Mouse (Mus musculus): ENCODE measurements around the gene Tmtc2.

Gene Tmtc2

DNA sequence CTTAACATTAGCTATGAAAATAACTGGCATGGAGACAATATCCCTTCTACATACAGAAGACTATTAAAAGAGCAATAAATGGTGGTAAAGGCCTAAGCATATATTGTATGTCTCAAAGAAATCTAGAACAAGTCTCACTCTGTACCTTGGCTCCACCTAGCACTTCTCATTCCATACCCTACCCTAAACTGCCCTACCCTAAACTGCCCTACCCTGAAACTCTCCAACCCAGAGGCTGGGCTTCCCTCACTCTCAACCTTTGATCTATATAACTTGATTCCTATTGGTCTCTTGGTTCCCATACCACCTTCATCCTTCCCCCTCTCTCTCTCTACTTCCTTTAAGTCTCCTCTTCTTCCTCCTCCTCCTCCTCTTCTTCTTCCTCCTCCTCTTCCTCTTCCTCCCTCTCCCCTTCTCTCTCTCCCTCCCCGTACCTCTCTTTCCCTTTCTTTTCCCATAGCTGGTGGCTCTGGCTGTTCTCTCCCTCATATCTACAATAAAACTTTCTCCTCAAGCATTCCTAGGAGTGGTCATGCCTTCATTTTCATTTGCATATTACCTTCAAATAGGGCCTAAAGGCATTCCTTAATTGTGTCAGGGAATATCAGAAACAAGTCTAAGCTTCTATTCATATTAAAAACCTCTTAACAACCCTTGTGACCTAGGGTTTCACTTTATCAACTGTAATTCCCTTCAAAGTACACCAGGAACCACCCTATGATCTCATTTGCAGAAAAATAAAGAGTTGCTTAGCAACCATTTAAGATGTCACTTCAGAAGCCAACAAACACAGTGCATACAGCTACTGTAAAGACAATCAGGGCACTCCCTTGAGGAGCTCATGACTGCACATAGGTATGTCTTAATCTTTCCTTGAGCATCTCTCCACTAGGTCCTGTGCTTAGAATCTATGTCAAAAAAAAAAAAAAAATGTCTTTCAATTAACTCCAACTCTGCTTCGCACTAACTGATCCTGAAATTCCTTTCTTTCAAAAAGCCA is 29.9 kb downstream of the Tmtc2 start:
- no peak for DNase-seq

DNA sequence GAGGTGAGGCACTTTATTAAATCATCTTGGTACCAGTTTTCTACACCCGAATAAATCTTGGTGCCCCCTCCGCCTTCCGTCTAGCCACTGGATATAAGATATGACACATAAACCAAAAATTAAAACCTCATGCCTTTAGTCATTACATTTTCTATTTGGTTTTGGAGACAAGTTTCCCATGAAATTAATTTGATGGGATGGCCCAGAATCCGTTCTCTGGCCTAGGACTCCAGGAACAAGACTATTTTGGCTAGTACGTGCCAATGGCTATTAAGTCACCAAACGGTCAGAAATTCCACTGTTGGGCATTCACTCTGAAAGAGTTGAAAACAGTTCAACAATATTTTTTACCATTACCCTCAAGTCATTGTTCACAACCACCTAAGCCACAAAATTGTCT is 32.2 kb downstream of the Tmtc2 start:
- no peak for DNase-seq

DNA sequence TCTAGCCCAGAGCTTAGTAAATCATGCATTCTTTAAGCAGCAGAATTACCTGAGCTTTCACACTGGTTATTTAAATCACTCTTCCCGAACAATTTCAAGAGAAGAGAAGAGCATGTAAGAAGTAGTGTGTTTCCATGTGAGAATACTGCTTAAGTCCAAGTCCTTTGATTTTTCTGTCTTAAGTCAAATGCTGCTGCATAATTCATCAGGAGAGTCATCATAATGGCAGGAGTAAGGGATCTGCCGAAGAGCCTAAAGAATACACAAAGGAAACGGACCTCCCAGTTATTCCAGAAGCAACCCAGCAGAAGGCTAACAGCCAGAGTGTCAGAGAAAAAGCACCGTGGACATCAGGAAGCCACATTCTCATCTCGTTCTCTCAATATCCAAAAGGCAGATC is 34.6 kb downstream of the Tmtc2 start:
- no peak for DNase-seq

DNA sequence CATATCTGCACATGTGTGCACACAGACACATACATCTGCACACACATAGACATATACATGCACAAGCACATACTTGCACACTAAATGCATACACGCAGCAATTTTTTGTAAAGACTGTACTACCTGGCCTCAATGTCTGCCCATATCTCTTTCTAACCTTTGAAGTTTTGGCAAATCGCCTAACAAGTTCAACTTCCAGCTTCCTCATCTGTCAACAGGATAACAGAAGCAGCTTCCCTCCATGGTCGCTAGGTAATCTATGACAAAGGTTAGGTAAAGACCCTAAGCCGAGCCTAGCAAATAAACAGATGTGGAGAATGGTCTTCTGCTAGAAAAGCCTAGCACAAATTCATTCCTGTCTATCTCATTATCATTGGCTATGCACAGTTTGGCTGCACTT is 37.3 kb downstream of the Tmtc2 start:
- DNase-seq: no peak

DNA sequence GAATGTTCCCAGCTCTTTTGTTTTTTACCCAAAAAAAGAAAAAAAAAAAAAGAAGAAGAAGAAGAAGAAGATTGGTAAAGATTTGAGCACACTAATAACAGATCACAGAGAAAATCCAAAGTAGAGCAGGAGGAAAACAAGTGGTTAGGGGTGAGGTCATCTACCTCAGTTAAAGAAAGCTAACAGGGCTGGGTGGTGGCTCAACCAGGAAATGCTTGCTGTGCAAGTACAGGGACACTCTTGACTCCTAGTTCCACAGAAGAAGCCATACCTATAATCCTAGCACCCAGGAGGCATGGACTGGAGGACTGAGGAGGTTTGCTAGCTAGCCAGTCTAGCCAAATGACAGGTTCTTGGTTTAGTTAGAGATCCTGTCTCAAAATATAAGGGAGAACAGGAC is 38.4 kb downstream of the Tmtc2 start:
- no peak for DNase-seq

DNA sequence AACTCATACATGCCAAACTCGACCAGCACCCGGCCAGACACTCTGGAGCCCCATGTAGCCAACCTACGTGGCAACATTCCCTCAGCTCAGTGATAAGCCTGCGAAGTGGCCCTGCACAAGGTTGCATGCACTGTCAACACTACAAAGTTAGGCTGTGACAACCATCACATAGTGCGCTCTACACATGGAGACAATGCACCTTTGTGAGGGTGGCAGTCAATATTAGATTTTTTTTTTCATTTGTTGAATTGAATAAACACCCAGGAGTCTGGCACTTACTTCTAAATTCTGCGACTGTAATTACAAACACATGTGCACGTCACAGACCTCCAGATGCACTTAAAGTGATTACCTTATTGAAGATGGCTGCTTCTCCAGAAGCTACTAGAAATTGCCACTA is 41.5 kb downstream of the Tmtc2 start:
- no peak for DNase-seq

DNA sequence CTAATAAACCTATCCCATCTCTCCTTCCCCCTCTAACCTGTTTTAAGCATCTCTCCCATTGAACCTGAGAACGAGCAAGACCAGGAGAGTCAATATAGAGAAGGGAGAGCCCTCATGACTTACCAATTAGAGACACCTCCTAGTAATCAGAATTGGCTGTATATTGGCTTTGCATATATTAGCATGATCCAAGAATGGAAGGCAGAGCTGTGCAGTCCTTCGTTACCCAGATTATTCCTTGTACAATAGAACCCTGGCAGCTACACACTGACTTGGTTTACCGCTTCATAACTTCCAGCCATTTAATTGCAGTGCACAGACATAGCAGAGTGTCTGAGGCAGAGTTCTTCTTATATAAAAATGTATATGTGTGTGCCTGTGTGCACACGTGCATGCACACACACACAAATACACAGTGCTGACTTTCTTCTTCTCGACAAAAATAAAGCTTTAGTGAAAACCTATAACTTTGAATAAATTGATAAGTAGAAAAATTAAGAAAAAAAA is 42.2 kb downstream of the Tmtc2 start:
- no peak for DNase-seq

DNA sequence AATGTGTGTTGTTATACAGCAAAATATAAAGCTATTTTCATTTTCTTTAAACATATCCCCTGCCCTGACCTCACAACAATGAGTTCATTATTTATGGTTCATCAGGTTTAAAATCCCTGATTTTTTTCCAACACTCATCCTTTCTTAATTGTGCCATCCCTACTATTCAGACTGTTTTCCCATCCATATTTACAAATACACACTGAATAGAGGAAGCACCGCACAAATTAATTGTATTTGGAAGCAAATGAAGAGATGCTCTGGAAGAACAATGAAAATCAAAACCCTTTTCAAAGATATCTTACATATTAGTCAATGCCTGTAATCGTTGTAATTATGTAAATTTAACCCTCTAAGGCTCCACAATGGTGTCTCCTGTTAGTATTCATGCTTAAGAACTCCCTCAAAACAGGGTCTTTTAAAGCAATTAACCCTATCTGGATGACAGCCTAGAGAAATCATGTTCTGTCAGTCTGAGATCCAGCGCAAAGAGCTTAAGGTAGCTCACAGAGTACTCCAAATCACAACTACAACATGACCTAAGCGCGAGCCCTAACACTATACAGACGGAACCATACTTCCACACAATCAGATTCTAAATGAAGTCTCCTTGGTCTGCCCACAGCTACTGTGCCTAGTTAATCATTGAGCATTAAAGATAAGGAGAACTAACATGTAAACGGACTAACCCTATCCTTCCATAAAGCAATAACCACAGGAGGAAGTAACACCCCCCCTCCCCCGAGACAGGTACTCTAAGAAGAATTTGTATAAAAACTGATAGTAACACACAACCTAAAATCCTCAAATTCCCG is 43.0 kb downstream of the Tmtc2 start:
- no peak for DNase-seq

DNA sequence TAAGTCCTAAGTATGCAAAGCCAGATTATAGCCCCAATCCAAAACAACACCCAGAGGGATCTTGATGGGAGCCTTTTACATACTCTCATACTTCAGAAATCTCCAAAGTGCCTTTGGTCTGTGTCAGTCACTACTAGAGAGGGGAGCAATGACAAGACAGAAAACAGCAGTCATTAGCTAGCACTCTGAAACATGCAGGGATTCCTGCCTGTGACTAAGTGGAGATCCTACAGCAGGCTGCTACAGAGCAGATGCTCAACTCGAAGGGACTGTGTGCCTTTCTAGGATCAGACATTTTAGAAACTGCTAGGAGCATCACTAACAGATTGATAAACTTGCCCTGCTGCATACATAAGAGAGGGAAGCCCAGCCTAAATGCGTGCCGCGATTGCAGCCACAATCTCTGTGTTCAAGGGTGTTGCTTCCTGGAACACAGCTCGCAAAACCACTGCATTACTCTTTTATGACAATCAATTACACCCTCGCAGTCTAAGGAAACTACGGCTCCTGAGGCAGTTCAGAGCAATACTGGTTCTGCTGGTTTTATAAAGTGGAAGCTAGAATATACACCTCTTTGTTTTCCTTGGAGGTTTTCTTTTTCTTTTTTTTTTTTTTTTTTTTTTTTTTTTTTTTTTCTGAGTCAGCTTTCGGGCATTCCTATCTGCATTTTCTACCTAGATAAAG is 50.7 kb downstream of the Tmtc2 start:
- no peak for DNase-seq

DNA sequence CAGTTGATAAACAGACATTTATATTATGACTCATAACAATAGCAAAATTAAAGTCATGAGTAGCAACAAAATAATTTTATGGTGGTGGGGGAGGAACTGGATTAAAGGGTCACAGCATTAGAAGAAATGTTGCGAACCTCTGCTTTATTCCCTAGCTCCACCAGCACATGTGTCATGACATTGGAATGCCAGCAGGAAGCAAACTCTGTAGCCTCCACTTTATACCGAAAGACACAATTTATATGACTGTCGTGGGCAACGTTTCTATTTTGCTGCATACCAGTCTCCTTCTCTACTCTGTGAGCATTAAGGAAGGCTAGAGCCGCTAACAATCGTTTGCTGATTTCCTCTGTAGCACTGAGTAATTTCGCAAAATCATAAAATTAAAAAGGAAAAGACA is 51.8 kb downstream of the Tmtc2 start:
- no peak for DNase-seq

DNA sequence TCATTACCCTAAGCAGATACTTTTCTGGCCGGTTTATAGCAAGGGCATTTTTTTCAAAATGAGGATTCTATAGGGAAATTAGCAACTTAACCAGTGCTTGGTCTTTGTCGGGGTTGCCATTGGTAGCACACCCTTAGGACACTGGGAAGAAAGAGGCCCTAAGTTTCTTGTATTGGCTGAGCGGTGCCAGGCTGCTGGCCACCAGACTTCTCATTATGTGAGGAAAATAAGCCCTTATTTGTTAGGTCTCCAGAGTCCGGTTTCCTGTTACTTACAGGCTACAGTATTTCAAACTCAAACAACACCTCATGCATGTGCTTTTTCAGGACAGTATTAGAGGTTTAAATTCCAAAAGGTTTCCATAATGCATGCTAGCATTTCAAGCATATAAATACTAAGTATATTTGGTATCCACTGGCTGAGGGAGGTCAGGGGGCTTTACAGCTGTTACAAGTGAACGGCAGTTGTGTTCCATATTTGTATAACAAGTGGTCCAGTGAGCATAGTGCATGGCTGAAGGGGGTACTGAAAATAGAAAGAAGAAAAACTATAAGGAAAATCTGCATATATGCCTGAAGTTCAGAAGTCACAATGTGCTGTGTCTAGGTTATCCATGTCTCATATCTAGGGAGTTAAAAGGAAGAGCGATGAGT is 55.0 kb downstream of the Tmtc2 start:
- no peak for DNase-seq

DNA sequence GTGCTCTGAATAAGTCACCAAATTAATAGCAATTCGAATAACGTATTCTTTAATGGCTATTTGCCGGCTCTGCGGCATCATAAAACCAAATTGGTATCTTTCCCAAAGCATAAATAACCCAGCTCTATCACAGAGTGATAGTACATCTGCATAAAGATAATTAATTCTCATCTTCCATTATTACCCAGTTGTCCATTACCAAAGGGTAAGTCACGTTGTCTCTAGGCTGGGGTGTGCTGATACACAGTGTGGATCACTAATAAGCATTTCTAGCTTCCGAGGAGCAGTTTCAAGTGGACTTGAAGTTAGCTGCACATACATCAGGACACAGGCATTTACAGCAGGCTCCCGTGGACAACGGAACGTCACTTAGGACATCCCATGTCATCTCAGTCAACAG is 56.1 kb downstream of the Tmtc2 start:
- no peak for DNase-seq

DNA sequence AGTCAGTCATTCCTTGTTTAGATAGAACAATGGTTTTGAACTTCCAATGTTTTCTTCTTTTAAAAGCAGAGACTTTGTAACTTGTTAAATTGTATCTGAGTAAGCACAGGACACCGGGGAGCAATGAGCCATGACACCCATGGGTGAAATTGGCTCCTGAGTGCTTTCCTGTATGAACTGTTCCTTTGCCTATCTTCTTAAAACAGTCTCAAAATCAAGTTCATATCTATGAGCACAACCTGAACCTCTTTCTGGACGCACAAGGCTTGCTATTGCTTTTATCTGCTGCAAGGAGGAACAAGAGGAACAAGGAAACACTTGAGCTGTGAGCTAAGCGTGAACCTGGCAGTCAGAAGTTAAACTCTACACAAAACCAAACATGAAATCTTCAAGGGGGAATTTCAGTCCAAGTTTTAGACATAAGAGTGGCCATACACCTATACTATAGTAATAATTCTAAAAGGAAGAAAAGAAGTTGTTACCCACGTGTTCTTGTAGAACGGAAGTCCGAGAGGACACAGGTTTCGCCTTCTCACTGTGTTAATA is 60.4 kb downstream of the Tmtc2 start:
- DNase-seq: no peak

DNA sequence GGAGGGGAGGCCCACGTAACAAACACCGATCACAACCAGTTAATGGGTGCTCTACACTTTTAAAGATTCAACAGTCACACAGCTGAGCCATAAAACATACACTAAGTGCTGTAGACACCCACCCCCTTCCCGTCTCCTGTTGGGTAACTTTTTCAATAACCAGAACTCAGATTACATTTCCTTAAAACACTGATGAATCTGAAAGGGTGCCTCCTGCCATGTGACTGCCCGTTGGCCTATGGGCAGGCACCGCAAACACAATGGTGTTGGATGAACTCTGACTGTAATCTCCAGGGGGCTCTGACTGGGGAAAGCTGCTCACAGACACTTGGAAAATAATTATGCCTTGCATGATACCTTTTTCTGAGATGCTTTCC is 64.4 kb downstream of the Tmtc2 start:
- DNase-seq: no peak

DNA sequence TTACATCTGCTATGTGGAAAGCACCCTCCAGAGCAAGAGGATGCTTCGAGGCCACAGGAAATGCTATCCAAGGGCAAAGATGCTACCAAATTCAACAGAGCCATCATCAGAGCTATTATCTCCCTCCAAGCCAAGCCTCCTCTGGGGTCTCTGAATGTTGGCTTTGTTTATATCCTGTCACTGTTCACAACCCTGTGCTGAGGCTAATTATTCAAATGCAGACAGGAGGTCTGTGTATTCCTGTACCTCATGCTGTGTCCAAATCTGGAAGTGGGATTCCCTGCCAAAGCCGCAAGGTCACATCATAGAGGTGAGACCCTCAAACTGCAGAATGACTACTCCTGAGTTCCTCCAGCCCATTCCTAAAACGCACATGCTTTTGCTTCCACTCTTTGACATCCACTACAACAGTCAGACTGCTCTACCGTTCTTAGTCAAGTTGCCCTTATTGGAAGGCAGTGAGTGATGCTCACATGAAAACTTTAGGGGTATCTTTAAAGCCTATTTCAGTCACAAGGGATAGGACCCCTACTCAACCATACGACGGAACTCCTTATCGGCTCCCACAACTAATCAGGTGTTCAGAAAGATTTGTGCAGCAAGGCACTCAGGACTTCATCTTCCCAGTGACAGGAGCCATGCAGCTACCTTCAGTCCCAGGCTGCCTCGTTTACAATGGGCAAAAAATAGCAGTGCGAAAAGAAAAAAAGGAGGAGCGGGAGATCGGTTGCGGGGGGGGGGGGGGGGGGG is 64.9 kb downstream of the Tmtc2 start:
- no peak for DNase-seq

DNA sequence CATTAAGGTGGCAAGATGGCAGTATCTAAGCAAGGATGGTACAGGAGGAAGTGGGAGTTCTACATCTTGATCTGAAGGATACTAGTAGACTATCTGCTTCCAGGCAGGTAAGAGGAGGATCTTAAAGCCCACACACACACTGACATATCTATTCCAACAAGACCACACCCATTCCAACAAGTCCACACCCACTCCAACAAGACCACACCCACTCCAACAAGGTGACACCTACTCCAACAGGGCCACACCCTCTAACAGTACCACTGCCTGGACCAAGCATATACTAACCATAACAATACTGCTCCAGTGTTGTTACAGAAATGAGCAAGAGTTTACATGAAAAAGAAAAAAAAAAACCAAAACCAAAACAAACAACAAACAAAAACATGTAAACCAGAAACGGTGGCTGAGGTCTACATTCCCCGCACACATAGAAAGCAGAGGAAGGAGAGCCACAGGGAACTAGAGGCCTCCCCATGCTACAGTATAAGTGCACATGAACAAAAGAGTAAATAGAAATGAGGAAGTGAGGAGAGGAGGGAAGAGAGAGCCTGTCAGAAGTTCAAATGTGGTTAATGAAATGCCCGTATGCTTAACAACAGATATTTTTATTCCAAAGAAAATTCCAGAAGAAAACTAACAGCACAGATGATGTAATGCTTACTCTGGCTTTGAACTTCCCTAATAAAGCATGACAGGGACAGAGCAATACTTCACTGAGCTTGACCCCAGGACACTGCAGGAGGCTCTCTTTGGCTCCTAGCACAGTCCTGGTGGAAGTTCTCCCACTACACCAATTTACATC is 66.1 kb downstream of the Tmtc2 start:
- DNase-seq: no peak

DNA sequence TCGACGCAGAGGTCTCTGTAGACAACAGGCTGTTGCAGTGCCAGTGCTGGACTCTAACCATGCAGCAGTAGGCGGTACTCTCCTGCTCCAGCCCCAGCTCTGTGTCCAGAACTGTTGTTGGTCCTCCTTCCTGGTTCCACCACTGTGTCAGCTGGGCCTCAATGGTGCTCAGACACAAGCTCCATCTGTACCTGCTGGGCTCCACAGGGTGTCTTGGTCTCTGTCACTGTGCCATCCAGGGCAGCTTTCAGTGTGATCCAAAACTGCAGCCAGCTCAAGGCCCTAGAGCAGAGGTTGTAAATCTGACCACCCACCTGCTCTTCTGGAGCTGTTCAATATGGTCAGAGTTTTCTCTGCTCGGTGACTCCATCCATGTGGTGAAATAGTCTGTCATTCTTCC is 68.2 kb downstream of the Tmtc2 start:
- DNase-seq: no peak

DNA sequence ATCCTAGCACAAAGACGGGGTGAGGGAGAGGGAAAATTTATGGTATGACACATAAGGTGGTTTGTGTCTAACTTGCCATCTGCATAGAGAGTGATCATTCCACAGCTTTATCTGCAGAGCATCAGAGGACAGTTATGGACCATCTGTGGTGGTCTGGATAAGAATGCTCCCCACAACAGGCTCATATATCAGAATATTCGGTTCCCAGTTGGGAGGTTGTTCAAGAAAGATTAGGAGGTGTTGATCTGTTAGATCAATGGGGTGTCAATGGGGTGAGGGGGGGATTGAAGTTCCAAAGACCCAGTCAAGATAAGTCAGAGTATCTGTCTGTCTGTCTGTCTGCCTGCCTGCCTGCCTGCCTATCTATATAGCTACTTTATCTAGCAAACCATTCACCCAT is 69.8 kb downstream of the Tmtc2 start:
- no peak for DNase-seq

DNA sequence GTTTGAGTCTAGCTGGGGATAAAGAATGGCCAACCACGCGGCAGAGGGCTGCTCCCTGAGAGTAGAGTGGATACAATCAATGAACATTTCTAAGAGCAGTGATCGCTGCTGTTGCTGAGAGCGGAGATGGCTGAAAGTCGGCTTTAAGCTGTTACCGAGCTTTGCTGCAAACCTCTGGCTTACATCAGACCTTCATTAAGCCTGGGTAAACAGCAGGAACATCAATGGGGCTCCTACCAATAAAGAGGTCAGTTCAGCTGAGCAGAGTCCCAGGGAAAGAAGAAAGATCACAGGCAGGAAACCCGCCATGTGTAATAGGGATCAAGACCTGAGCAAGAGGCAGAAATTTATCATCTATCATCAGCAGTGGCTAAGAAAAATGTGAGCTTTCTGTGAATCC is 72.5 kb downstream of the Tmtc2 start:
- no peak for DNase-seq

DNA sequence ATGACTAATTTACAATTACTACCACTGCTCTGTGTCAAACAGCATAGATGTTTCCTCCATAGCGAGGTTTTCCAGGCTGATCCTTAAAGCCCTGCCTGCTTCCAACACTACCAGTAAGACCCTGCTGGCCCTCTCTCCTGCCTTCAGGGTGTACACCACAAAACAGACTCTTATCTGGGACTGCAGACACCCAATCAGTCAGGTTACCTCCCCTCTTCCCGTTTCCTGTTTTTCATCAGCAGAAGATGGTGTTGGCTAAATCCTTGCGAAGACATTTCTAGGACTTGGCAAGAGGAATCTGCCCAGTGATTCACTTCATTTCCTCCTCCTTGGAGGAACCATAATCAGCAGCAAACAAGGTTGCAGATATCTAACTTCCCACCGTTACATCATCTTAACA is 73.8 kb downstream of the Tmtc2 start:
- no peak for DNase-seq

DNA sequence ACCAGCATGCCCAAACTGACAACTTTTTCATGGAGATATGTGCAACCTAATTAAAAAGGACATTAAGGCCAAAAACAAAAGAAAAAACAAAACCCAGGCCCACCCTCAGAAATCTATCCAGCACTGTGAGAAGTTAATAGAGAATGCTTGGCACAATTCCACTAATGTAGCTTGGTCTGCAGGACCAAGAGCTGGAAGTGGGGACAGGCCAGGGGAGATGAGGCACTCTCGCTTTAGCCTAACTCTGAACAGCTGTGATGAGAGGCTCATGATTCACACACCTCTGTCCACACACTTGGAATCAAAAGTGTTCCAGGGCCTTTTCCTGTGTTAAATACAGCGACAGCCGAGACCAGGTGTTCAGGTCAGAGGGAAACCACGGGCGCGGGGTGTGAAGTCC is 79.0 kb downstream of the Tmtc2 start:
- no peak for DNase-seq

Data from B cell, adult 2 months (primary cell).